Mouse (Mus musculus) forebrain, embryonic 16.5 days (tissue): ENCODE results near the gene Gm20388. TPM values are rescaled to one million over a fixed set of nuclear protein-coding genes. Genes with fewer than 3 reads are reported as not detected.

Experiments used
- ATAC-seq: fragments of 200-750 bp; cut with Nextera tagmentation; 2 replicates; pipeline ENCODE4 v1.8.0; 2017; ENCODE audit warnings: mild to moderate bottlenecking, moderate library complexity
- H3K27ac ChIP-seq: fragments of 300-500 bp; sonication (generic); 2 replicates; pipeline ENCODE4 v1.5.1; 2014; ENCODE audit warnings: low read length, control low read depth
- H3K27me3 ChIP-seq: fragments of 300-500 bp; sonication (generic); replicated peaks from 2 replicates; pipeline ENCODE4 v1.6.1; 2014; ENCODE audit warnings: low read length; ENCODE audit not compliant: control insufficient read depth, insufficient read depth
- H3K36me3 ChIP-seq: fragments of 300-500 bp; sonication (generic); 2 replicates; pipeline ENCODE4 v1.6.1; 2014; ENCODE audit not compliant: control insufficient read depth, insufficient read depth
- H3K4me1 ChIP-seq: fragments of 300-500 bp; sonication (generic); replicated peaks from 2 replicates; pipeline ENCODE4 v1.6.1; 2014; ENCODE audit warnings: low read length; ENCODE audit not compliant: control insufficient read depth, insufficient read depth
- H3K4me2 ChIP-seq: fragments of 300-500 bp; sonication (generic); 2 replicates; pipeline ENCODE4 v1.6.1; 2014; ENCODE audit warnings: mild to moderate bottlenecking, low read length, control low read depth
- H3K4me3 ChIP-seq: fragments of 300-500 bp; sonication (generic); replicated peaks from 2 replicates; pipeline ENCODE4 v1.5.1; 2014; ENCODE audit warnings: mild to moderate bottlenecking, low read length, control low read depth
- H3K9ac ChIP-seq: fragments of 300-500 bp; sonication (generic); replicated peaks from 2 replicates; pipeline ENCODE4 v1.6.1; 2014; ENCODE audit warnings: low read depth, low read length, control low read depth
- H3K9me3 ChIP-seq: fragments of 300-500 bp; sonication (generic); 2 replicates; pipeline ENCODE4 v1.6.1; 2016; ENCODE audit warnings: low read length; ENCODE audit not compliant: control insufficient read depth
- WGBS: fragments of 180-500 bp; shearing (Covaris S2); extraction: QIAGEN DNeasy Blood & Tissue Kit; methylation state at CpG from one replicate; pipeline ENCODE4 v1.1.7; 2014; 5-methylcytosine and 5-hydroxymethylcytosine counted together
- polyA plus RNA-seq: library from polyadenylated mRNA; unstranded; fragments of >200 nt; fragmentation: Nextera tagmentation; extraction: Ambion mirVana; gene quantifications from 2 replicates; pipeline ENCODE4 v1.2.1, GENCODE M21; 2015

Gene Gm20388
- polyA plus RNA-seq, 1 experiment from 2014 or later, result 4.7 TPM

DNA sequence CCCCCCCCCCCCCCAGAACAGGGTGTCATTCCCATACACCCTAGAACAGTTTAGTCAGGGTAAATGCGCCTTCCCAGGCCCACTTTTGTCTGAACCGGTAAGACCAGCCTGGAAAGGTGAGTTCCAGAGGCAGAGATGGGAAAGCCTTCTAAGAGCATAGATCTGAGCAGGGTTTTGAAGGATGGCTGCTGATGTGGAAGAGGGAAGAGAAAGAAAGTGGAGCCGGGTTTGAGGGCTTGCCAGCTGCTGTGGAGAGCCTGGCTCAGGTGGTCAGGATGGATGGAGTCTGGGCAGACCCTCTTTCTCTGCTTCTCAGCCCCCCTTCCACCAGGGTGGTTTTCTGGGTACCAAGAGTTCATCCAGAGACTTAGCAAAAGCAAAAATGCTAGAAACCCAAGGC is 622.7 kb downstream of the Gm20388 start:
- H3K36me3 ChIP-seq, result no peaks in the 10 kb centered on the region
- ATAC-seq, result no peak
- peak overlapping the region; percentile 35 for H3K9ac ChIP-seq
- no peaks in the 10 kb centered on the region for H3K27me3 ChIP-seq
- peak overlapping the region; percentile 100 for H3K27ac ChIP-seq
- H3K4me2 ChIP-seq, result peak overlapping the region; percentile 41
- WGBS, result 9% methylated on average over 3 of the region's 3 CpGs
- no peak overlapping the region for H3K4me3 ChIP-seq
- H3K4me1 ChIP-seq, result peaks cover 73% of the 10 kb centered on the region
- H3K9me3 ChIP-seq, result no peaks in the 10 kb centered on the region

GRCm38 (mm10) chr8:120534080-120534479 is 623.4 kb downstream of the Gm20388 start:
- no peak overlapping the region for H3K9ac ChIP-seq
- ATAC-seq, result no peak
- 49% methylated on average over 8 of the region's 8 CpGs for WGBS
- no peaks in the 10 kb centered on the region for H3K9me3 ChIP-seq
- peaks cover 74% of the 10 kb centered on the region for H3K4me1 ChIP-seq
- no peaks in the 10 kb centered on the region for H3K27me3 ChIP-seq
- no peak overlapping the region; the same call in 1 of the 2 replicates for H3K4me2 ChIP-seq
- H3K36me3 ChIP-seq, result no peaks in the 10 kb centered on the region
- no peak overlapping the region for H3K4me3 ChIP-seq
- peak overlapping the region; percentile 100 for H3K27ac ChIP-seq

GRCm38 (mm10) chr8:120534504-120535368 is 624.1 kb downstream of the Gm20388 start:
- Histone ChIP-seq H3K27me3 (no peaks in the 10 kb centered on the region), H3K27ac (peak overlapping the region; percentile 100), H3K36me3 (no peaks in the 10 kb centered on the region), H3K9ac (peak overlapping the region; percentile 32; the same call in 1 of the 2 replicates), H3K9me3 (no peaks in the 10 kb centered on the region), H3K4me2 (peak overlapping the region; percentile 99), H3K4me1 (peaks cover 78% of the 10 kb centered on the region), H3K4me3 (no peak overlapping the region; the same call in 1 of the 2 replicates)
- 7% methylated on average over 14 of the region's 14 CpGs for WGBS
- peak; percentile 41 for ATAC-seq

- Histone ChIP-seq H3K4me1 (peaks cover 87% of the 10 kb centered on the region), H3K27me3 (no peaks in the 10 kb centered on the region), H3K36me3 (no peaks in the 10 kb centered on the region), H3K27ac (peak overlapping the region; percentile 100), H3K4me3 (peak overlapping the region; percentile 64), H3K9me3 (no peaks in the 10 kb centered on the region), H3K9ac (peak overlapping the region; percentile 95), H3K4me2 (peak overlapping the region; percentile 99)
- whole genome bisulfite sequencing, result under 1% methylated on average over 74 of the region's 79 CpGs
- ATAC-seq, result peak; percentile 6
Measured at GRCm38 (mm10) chr8:120535452-120536305, 625.0 kb downstream of the Gm20388 start.

DNA sequence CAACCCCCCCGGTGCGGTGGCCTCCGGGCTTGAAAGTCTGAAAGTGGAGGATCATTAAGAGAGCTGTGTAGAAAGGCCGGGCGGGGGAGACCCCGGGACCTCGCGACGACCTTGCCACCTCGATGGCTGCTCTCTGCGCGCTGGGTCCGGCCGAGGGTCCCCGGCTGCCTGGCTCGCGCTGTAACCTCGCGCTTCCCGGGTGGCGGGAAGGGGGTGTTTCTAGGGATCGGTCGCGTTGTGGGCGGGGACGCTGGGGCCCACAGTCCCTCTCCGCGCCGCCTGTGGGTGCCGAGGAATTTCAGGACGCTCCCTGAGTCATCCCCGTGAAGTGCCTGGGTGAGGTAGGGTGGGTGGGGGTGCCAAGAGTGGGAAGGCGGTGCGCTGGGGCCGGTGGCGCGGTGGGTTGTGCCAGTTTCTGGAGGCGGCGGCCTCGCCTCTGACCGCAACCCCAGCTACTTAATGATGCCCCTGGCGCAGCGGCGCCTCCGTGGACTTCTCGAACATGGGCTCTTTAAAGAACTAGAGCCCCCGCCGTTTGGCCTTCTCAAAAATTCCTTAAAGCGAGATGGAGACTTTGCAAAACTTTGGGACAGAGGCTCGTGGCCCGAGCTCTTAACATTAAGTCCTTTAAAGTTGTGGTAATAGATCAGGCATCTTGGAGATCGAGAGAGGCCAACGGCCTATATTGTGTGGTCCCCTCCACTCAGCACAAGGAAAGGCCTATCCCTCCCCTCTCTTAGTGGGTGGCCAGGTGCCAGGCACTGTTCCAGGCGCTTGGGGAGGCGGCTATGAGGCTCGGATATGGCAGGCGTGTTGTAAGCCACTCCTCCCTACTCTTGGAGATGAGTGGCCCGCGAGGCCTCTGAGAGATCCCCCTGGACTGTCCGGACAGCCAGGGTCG is 625.9 kb downstream of the Gm20388 start:
- no peaks in the 10 kb centered on the region for H3K27me3 ChIP-seq

GRCm38 (mm10) chr8:120537207-120537817 is 626.7 kb downstream of the Gm20388 start:
- 0% methylated on average over 74 of the region's 79 CpGs for WGBS
- H3K27ac ChIP-seq, result peak overlapping the region; percentile 100
- H3K4me2 ChIP-seq, result peak overlapping the region; percentile 99
- H3K4me1 ChIP-seq, result peaks cover 82% of the 10 kb centered on the region
- H3K36me3 ChIP-seq, result no peaks in the 10 kb centered on the region
- peak overlapping the region; percentile 95 for H3K9ac ChIP-seq
- 0 out of 2 replicates have a peak, but pooled peaks have one; percentile 13 for ATAC-seq
- H3K9me3 ChIP-seq, result no peaks in the 10 kb centered on the region
- H3K4me3 ChIP-seq, result peak overlapping the region; percentile 64
- H3K27me3 ChIP-seq, result no peaks in the 10 kb centered on the region

More for the DNA sequence above, 625.9 kb downstream of the Gm20388 start:
- H3K4me1 ChIP-seq, result peaks cover 85% of the 10 kb centered on the region
- no peaks in the 10 kb centered on the region for H3K9me3 ChIP-seq
- H3K27ac ChIP-seq, result peak overlapping the region; percentile 100
- peak overlapping the region; percentile 64 for H3K4me3 ChIP-seq
- H3K36me3 ChIP-seq, result no peaks in the 10 kb centered on the region
- H3K4me2 ChIP-seq, result peak overlapping the region; percentile 99
- WGBS, result under 1% methylated on average over 61 of the region's 61 CpGs
- ATAC-seq, result peak; percentile 17
- peak overlapping the region; percentile 95 for H3K9ac ChIP-seq

DNA sequence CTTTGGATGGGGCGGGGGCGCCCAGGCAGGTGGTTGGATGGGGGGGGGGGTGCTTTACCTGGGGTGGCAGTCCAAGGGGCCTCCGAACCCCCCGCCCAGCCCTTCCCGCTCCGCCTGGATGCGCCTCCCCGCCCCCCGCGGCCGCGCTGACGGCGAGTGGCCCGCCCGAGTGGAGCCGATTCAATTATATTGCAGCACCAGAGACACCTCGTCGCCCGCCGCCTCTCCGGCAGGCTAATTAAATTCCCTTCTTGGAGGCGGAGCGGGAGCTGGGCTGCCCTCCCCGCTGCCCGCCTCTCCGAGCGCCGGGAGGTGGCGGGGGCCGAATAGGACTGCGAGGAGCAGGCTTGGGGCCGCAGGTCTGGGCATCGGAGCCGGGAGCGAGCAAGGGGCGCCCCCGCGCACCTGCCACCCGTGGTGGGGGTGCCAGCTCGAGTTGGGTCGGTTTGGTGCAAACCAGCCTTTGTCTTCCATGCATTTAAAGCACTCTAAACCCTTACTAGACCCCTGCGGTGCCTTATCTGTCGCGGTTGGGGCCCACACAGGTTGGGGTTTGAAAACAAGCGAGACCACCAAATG is 627.3 kb downstream of the Gm20388 start:
- Histone ChIP-seq H3K27ac (peak overlapping the region; percentile 100), H3K4me2 (peak overlapping the region; percentile 99), H3K4me1 (peaks cover 82% of the 10 kb centered on the region), H3K9me3 (no peaks in the 10 kb centered on the region), H3K4me3 (peak overlapping the region; percentile 64), H3K36me3 (no peaks in the 10 kb centered on the region), H3K27me3 (no peaks in the 10 kb centered on the region), H3K9ac (peak overlapping the region; percentile 95)
- WGBS, result under 1% methylated on average over 43 of the region's 46 CpGs
- ATAC-seq, result peak; percentile 55
